Mouse (Mus musculus): ENCODE measurements around the gene Hist1h2ah. TPM values are rescaled to one million over a fixed set of nuclear protein-coding genes. Genes with fewer than 3 reads are reported as not detected.
A peak's percentile ranks its signal among the peaks of the same experiment; 100 is the strongest.
"Not testable (repeated sequence)": the region's sequence is repeated elsewhere in the genome, so short reads cannot be mapped to it uniquely, and the experiment has no call there.

Gene Hist1h2ah
- polyA plus RNA-seq, 1 experiment, result 0.95 TPM

DNA sequence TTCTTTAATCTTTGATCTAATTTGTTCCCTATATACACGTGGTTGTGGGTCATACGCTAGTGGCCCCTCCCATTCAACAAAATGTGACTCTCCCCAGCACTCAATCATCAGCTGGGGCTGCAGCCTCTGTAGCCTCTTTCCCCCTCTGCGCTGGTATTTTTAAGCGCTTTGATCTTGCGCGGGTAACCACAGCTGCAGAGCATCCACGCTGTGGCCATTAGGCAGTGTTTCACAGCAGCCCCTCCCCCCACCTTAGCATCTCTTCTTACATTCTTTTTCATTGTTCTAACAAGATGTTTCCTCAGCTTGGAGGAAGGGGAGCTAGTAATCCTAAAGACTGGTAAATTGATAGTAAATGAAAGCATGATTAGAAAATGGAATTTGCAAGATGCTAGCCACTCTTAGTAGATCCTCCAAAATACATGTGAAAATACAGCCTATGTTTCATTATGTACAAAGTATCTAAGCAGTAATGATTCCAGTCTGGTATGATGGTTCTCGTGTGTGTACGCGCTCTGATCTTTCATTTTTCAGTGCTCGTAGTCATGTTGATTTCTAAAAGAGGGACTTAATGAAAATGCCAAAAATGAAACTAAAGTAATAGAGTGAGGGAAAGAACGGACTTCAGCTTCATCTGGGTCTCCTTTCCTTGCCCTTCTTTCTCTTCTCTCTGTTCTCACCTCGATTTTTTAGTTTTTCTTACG, 14.5 kb upstream of the Hist1h2ah start:
- Histone ChIP-seq H3K27ac (ENCODE audit: insufficient read depth, low read depth, low read length) (no peak overlapping the region), H3K4me3 (ENCODE audit: insufficient read depth, low read depth, low read length) (0 out of 2 replicates have a peak overlapping the region, but pooled peaks have one; percentile 11), H3K4me1 (ENCODE audit: control insufficient read depth, insufficient read depth, low read length) (no peaks in the 10 kb centered on the region), H3K27me3 (replicated peaks; ENCODE audit: control insufficient read depth, insufficient read depth, low read length) (no peaks in the 10 kb centered on the region; the same call in 1 of the 2 replicates), H3K36me3 (ENCODE audit: control insufficient read depth, insufficient read depth, low read length) (no peaks in the 10 kb centered on the region)
- TF ChIP-seq CTCF (conservative IDR thresholded peaks at IDR 0.05; ENCODE audit: insufficient read depth, insufficient read length, low read depth, low read length) (no peak), POLR2A (IDR thresholded peaks at IDR 0.05; ENCODE audit: low read depth, low read length) (no peak)
- WGBS, result 4% methylated on average over 14 of the region's 14 CpGs
- DNase-seq, result no peak

DNA sequence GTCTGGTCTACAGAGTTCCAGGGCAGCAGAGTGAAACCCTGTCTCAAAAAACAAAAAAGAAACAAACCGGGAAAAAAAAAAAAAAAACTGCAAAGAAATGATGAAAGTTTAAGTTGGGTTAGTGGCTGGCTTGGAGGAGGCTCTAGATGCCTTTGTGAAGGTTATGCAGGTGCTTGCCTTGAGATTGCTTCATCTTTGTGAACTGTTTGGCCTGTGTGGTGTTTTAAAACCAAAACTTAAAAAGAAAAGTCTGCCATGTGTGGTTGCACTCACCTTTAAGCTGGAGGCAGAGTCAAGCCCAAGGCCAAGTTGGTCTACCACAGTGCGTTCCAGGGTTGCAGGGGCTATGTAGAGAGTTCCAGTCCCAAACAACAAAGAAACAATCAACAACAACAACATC, 13.7 kb upstream of the Hist1h2ah start:
- no peak overlapping the region for H3K27ac ChIP-seq (ENCODE audit: insufficient read depth, low read depth, low read length)
- H3K4me3 ChIP-seq (ENCODE audit: insufficient read depth, low read depth, low read length), result no peak overlapping the region
- DNase-seq, result no peak
- no peaks in the 10 kb centered on the region; the same call in 1 of the 2 replicates for H3K4me1 ChIP-seq (ENCODE audit: control insufficient read depth, insufficient read depth, low read length)
- H3K27me3 ChIP-seq (replicated peaks; ENCODE audit: control insufficient read depth, insufficient read depth, low read length), result no peaks in the 10 kb centered on the region; the same call in 1 of the 2 replicates
- 90% methylated on average over 2 of the region's 2 CpGs for WGBS
- H3K36me3 ChIP-seq (ENCODE audit: control insufficient read depth, insufficient read depth, low read length), result no peaks in the 10 kb centered on the region
- no peak for TF ChIP-seq POLR2A (IDR thresholded peaks at IDR 0.05; ENCODE audit: low read depth, low read length)
- TF ChIP-seq CTCF (conservative IDR thresholded peaks at IDR 0.05; ENCODE audit: insufficient read depth, insufficient read length, low read depth, low read length), result no peak

DNA sequence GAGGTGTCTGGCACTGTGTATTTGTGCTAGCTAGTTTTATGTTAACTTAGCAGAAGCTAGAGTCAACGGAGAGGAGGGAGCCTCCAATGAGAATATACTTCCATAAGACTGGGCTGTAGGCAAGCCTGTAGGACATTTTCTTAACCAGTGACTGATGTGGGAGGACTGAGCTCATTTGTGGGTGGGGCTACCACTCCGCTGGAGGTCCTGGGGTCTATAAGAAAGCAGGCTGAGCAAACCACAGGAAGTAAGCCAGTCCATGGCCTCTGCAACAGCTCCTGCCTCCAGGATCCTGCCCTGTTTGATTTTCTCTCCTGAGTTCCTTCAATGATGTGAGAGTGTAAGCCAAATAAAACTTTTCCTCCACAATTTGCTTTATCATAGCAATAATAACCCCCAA, 9.9 kb upstream of the Hist1h2ah start:
- Histone ChIP-seq H3K36me3 (ENCODE audit: control insufficient read depth, insufficient read depth, low read length) (no peaks in the 10 kb centered on the region), H3K4me1 (ENCODE audit: control insufficient read depth, insufficient read depth, low read length) (peaks cover 9% of the 10 kb centered on the region; the same call in 1 of the 2 replicates), H3K27ac (ENCODE audit: insufficient read depth, low read depth, low read length) (no peak overlapping the region), H3K4me3 (ENCODE audit: insufficient read depth, low read depth, low read length) (no peak overlapping the region), H3K27me3 (replicated peaks; ENCODE audit: control insufficient read depth, insufficient read depth, low read length) (no peaks in the 10 kb centered on the region)
- 63% methylated on average over 2 of the region's 2 CpGs for WGBS
- no peak for DNase-seq
- TF ChIP-seq CTCF (conservative IDR thresholded peaks at IDR 0.05; ENCODE audit: insufficient read depth, insufficient read length, low read depth, low read length) (no peak), POLR2A (IDR thresholded peaks at IDR 0.05; ENCODE audit: low read depth, low read length) (no peak)

DNA sequence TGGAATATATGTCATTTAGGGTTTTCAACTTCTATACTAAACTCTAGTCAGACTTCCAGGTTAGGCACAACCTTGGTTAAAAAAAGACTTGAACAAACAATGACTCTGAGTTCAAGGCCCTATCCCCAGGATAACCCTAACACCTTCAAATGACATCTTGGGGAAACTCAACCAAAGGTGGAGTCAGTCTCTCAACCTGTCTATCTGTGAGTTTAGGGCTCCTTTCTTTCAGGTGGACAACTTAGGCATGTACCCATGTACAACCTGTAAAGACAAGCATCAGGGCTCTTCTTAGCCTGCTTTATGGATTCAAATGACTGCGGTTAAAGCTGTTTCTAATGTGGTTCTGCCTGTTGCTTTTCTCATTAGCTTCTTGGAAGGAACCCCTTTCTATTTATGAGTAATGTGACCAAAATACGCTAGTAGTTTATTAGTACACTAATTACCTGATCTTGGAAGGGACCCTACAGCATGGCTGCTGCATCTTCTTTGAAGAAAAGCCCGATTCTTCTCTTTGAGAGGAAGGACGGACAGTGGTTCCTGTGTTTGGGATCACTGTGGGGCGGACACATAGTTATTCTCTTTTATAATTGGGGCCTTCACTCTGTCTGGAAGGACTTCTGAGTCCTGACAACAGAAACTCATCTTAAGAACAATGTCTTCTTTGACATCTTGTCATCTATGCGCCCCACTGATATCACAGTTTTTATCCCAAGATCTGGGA, 9.2 kb upstream of the Hist1h2ah start:
- TF ChIP-seq CTCF (conservative IDR thresholded peaks at IDR 0.05; ENCODE audit: insufficient read depth, insufficient read length, low read depth, low read length), result no peak
- TF ChIP-seq POLR2A (IDR thresholded peaks at IDR 0.05; ENCODE audit: low read depth, low read length), result no peak
- DNase-seq, result no peak
- H3K27ac ChIP-seq (ENCODE audit: insufficient read depth, low read depth, low read length), result no peak overlapping the region
- H3K4me1 ChIP-seq (ENCODE audit: control insufficient read depth, insufficient read depth, low read length), result peaks cover 10% of the 10 kb centered on the region; the same call in 1 of the 2 replicates
- 92% methylated on average over 6 of the region's 6 CpGs for WGBS
- H3K36me3 ChIP-seq (ENCODE audit: control insufficient read depth, insufficient read depth, low read length), result no peaks in the 10 kb centered on the region
- H3K27me3 ChIP-seq (replicated peaks; ENCODE audit: control insufficient read depth, insufficient read depth, low read length), result no peaks in the 10 kb centered on the region
- H3K4me3 ChIP-seq (ENCODE audit: insufficient read depth, low read depth, low read length), result no peak overlapping the region

DNA sequence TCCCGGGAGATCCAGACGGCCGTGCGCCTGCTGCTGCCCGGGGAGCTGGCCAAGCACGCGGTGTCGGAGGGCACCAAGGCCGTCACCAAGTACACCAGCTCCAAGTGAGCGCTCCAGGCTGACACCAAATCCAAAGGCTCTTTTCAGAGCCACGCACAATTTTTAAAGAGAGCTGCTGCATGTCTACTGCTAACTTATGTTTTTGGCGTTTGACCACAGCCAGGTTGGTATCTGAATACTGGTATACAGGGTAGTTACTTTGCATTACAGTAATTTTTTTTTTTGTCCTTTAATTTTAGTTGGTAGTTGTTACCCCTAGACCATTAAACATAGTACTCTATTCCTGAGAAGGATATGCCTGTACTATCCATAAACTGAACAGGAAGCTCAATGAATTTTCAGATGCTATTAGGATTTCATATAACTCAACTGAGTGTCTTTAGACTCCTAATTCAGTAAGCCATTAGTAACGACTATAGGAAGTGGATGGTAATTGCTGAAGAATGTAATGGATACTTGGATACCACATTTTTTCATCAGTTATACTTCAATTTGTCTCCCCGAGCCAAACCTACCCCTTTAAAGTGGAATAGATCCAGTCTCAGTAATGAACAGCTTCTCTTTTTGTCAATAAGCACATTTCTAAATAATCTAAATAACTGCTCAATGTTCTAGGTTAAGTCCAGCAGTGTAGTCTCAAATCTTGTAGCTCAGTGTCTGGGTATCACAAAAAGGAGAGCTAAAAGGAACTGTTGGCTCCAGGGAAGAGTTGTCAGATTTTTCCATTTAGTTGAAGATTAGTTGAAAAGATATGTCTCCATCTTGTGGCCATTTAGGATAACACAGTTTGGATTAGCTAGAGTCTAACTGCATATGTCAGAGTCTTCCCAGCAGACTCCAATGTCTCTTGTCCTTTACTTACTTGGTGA, 8.4 kb upstream of the Hist1h2ah start:
- DNase-seq, result peak; percentile 74
- Histone ChIP-seq H3K4me1 (ENCODE audit: control insufficient read depth, insufficient read depth, low read length) (peaks cover 10% of the 10 kb centered on the region; the same call in 1 of the 2 replicates), H3K36me3 (ENCODE audit: control insufficient read depth, insufficient read depth, low read length) (no peaks in the 10 kb centered on the region), H3K4me3 (ENCODE audit: insufficient read depth, low read depth, low read length) (peak overlapping the region; percentile 45), H3K27me3 (replicated peaks; ENCODE audit: control insufficient read depth, insufficient read depth, low read length) (no peaks in the 10 kb centered on the region), H3K27ac (ENCODE audit: insufficient read depth, low read depth, low read length) (no peak overlapping the region)
- 4% methylated on average over 13 of the region's 14 CpGs for WGBS
- TF ChIP-seq POLR2A (IDR thresholded peaks at IDR 0.05; ENCODE audit: low read depth, low read length) (no peak), CTCF (conservative IDR thresholded peaks at IDR 0.05; ENCODE audit: insufficient read depth, insufficient read length, low read depth, low read length) (0 out of 2 replicates have a peak, but pooled peaks have one; percentile 12)

DNA sequence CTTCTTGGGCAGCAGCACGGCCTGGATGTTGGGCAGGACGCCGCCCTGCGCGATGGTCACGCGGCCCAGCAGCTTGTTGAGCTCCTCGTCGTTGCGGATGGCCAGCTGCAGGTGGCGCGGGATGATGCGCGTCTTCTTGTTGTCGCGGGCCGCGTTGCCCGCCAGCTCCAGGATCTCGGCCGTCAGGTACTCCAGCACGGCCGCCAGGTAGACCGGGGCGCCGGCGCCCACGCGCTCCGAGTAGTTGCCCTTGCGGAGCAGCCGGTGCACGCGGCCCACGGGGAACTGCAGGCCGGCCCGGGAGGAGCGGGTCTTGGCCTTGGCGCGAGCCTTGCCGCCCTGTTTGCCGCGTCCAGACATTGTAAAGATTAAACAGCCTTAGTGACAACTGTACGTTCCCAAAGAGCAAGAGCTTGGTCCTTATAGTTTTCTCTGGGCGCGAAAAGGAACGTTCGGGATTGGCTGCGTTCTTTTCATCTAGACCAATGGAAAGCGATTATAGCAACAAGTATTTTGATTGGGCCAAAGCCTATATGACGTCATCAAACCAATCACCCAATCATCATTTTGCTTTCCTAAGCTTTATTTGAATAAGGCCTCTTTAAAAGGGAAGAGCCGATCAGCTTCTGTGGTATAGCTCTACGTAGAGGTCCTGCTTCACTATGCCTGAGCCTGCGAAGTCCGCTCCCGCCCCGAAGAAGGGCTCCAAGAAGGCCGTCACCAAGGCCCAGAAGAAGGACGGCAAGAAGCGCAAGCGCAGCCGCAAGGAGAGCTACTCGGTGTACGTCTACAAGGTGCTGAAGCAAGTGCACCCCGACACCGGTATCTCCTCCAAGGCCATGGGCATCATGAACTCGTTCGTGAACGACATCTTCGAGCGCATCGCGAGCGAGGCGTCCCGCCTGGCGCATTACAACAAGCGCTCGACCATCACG, 7.5 kb upstream of the Hist1h2ah start, which contains the start of the genes Hist1h2ag and Hist1h2bj:
Hist1h2ag (minus strand) TSS at position 377 of the 935 bp plus-strand sequence.
Hist1h2bj (plus strand) TSS at position 647 of the 935 bp plus-strand sequence.
- Histone ChIP-seq H3K4me3 (ENCODE audit: insufficient read depth, low read depth, low read length) (peak within 1 kb of the TSS; percentile 64), H3K27ac (ENCODE audit: insufficient read depth, low read depth, low read length) (peak within 1 kb of the TSS; percentile 59), H3K4me1 (ENCODE audit: control insufficient read depth, insufficient read depth, low read length) (peaks cover 10% of the 10 kb centered on the region; the same call in 1 of the 2 replicates)
- peak; percentile 98 for DNase-seq
- H3K36me3 ChIP-seq (ENCODE audit: control insufficient read depth, insufficient read depth, low read length); H3K27me3 ChIP-seq (replicated peaks; ENCODE audit: control insufficient read depth, insufficient read depth, low read length): not testable (repeated sequence)
- TF ChIP-seq POLR2A (IDR thresholded peaks at IDR 0.05; ENCODE audit: low read depth, low read length), result peak; percentile 41
- under 1% methylated on average over 53 of the region's 80 CpGs for WGBS

All from kidney, adult 2 months (tissue).